Comparison of ENCODE assay signal across 9 mouse cellular contexts in the genomic region with DNA sequence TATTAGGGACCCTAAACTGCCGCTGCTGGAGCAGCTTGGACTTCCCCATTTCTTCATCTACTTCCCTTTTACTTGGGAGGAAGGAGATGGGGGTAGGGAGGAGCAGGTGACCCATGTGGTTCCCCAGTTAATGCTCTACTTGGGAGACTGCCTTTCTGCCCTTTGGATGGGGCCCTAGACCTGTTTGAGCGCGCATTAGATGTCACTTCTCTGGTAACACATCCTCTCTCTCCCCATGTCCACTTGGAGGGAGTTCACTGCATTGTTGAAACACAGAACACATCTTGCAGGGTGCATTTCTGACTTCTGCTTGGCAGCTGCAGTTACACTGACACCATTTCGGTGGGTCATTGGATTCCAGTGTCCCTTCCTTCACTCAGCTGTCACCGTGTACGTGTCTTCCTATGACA. TPM values are rescaled to one million over a fixed set of nuclear protein-coding genes. Genes with fewer than 3 reads are reported as not detected.
DNase-seq lines count a peak whose midpoint lies in the region; ATAC-seq and TF ChIP-seq lines count a peak whose summit lies in the region.
"Had no signal": no experiment of that assay in that cellular context is flagged by ENCODE, and none has a peak within 500 bp of the region (broad histone marks: within the 10 kb centered on the region; RNA-seq: fewer than 3 reads in every experiment).

No protein-coding gene starts in this region.

- H3ac ChIP-seq in myocyte (ENCODE audit: control insufficient read depth, insufficient read length): no peak overlapping the region

- WGBS in heart, embryonic 16.5 days: 20% methylated on average over 6 of the region's 6 CpGs
- 49% methylated on average over 6 of the region's 6 CpGs for WGBS in limb, embryonic 14.5 days

- no peak for TF ChIP-seq CTCF in E14TG2a.4 (conservative IDR thresholded peaks at IDR 0.05; ENCODE audit: low read length)

- H3K4me3 ChIP-seq in E14TG2a.4 (replicated peaks; ENCODE audit: low read length) (peak overlapping the region; percentile 13; the same call in 1 of the 2 replicates), myocyte (peak overlapping the region; percentile 93)
- no peak overlapping the region; the same call in 1 of the 2 replicates for H3K4me3 ChIP-seq in heart, embryonic 16.5 days (ENCODE audit: low read length)
- H3K4me3 ChIP-seq in limb, embryonic 14.5 days (replicated peaks; ENCODE audit: low read length): no peak overlapping the region; the same call in 1 of the 2 replicates

- no peak for TF ChIP-seq POLR2A in limb, embryonic 14.5 days (IDR thresholded peaks at IDR 0.05; ENCODE audit: borderline replicate concordance, extremely low read depth, insufficient read depth, insufficient read length)
- no peak for TF ChIP-seq POLR2A in myocyte (IDR thresholded peaks at IDR 0.05; ENCODE audit: insufficient read length, low read depth)

- peak overlapping the region; percentile 66 for H3K4me2 ChIP-seq in heart, embryonic 16.5 days (ENCODE audit: low read depth, low read length)
- H3K4me2 ChIP-seq in limb, embryonic 14.5 days (replicated peaks; ENCODE audit: low read depth, low read length, severe bottlenecking): no peak overlapping the region
- peak overlapping the region; percentile 65 for H3K4me2 ChIP-seq in myocyte (ENCODE audit: low read depth)

- peak overlapping the region; percentile 84 for H3K27ac ChIP-seq in heart, embryonic 16.5 days (ENCODE audit: low read length)
- no peak overlapping the region for H3K27ac ChIP-seq in limb, embryonic 14.5 days (replicated peaks; ENCODE audit: low read depth, low read length)

- H3K9me3 ChIP-seq in E14TG2a.4 (ENCODE audit: low read length): no peaks in the 10 kb centered on the region
- no peaks in the 10 kb centered on the region for H3K9me3 ChIP-seq in heart, embryonic 16.5 days (replicated peaks; ENCODE audit: control insufficient read depth, low read length)
- H3K9me3 ChIP-seq in limb, embryonic 14.5 days (ENCODE audit: control insufficient read depth, low read length): no peaks in the 10 kb centered on the region

- H3K79me2 ChIP-seq in myocyte (ENCODE audit: control insufficient read depth, insufficient read depth): peaks cover 12% of the 10 kb centered on the region

- DNase-seq in adrenal gland, adult 2 months: peak; percentile 29
- no peak for DNase-seq in adrenal gland, postnatal 36 days
- DNase-seq in limb, embryonic 14.5 days (ENCODE audit: low spot score): no peak
- no peak for DNase-seq in frontal cortex, postnatal 25 days (ENCODE audit: low spot score in 2 of 2)
- DNase-seq in gastrocnemius, postnatal 10 days: no peak

- peaks cover 30% of the 10 kb centered on the region for H3K4me1 ChIP-seq in E14TG2a.4 (replicated peaks; ENCODE audit: low read depth, low read length)
- peaks cover 14% of the 10 kb centered on the region; the same call in 1 of the 2 replicates for H3K4me1 ChIP-seq in heart, embryonic 16.5 days (ENCODE audit: control insufficient read depth, insufficient read depth, low read length)
- H3K4me1 ChIP-seq in limb, embryonic 14.5 days (ENCODE audit: control insufficient read depth, insufficient read depth, low read length): no peaks in the 10 kb centered on the region

- 0 out of 2 replicates have a peak overlapping the region, but pooled peaks have one; percentile 30 for H3K9ac ChIP-seq in heart, embryonic 16.5 days (ENCODE audit: low read length)
- H3K9ac ChIP-seq in limb, embryonic 14.5 days (ENCODE audit: low read depth, low read length, severe bottlenecking): no peak overlapping the region

- H3K36me3 ChIP-seq in E14TG2a.4 (ENCODE audit: insufficient read depth, low read length): peaks cover 9% of the 10 kb centered on the region
- 0 out of 2 replicates have a peak, but pooled peaks cover 2% of the 10 kb centered on the region for H3K36me3 ChIP-seq in heart, embryonic 16.5 days (ENCODE audit: control insufficient read depth, insufficient read depth)
- peaks cover 7% of the 10 kb centered on the region; the same call in 1 of the 2 replicates for H3K36me3 ChIP-seq in limb, embryonic 14.5 days (ENCODE audit: control insufficient read depth, insufficient read depth, low read length)
- peaks cover 8% of the 10 kb centered on the region for H3K36me3 ChIP-seq in myocyte (ENCODE audit: control insufficient read depth, insufficient read depth)

- H3K27me3 ChIP-seq in E14TG2a.4 (ENCODE audit: insufficient read depth, low read length) (no peaks in the 10 kb centered on the region), myocyte (ENCODE audit: control insufficient read depth, insufficient read depth, insufficient read length) (no peaks in the 10 kb centered on the region)
- H3K27me3 ChIP-seq in heart, embryonic 16.5 days (ENCODE audit: control insufficient read depth, insufficient read depth, low read length): no peaks in the 10 kb centered on the region
- H3K27me3 ChIP-seq in limb, embryonic 14.5 days (ENCODE audit: control insufficient read depth, insufficient read depth, low read length): peaks cover 15% of the 10 kb centered on the region; the same call in 1 of the 2 replicates

- ATAC-seq in heart, embryonic 16.5 days (replicated peaks; ENCODE audit: extremely low read depth, insufficient read depth, low FRiP score): no peak
- ATAC-seq in limb, embryonic 14.5 days (ENCODE audit: low FRiP score, low read depth): peak; percentile 28; the same call in 1 of the 2 replicates

TF ChIP-seq in myocyte, 11 proteins besides CTCF, POLR2A, EP300 and RAD21:
- TF ChIP-seq MYOD1 (IDR thresholded peaks at IDR 0.05; ENCODE audit: control insufficient read depth in 1 of 3, insufficient read length in 2 of 3, low read depth in 2 of 3) (peak in 2 of 3 experiments; percentile 34 to 75), MYOG (IDR thresholded peaks at IDR 0.05; ENCODE audit: control insufficient read depth in 1 of 3, insufficient read depth in 1 of 3, insufficient read length in 2 of 3, low read depth in 2 of 3) (peak in 1 of 3 experiments; percentile 75), E2F4 (IDR thresholded peaks at IDR 0.05; ENCODE audit: insufficient read depth) (no peak), POLR2AphosphoS2 (IDR thresholded peaks at IDR 0.05; ENCODE audit: insufficient read length, low read depth) (no peak), SRF (IDR thresholded peaks at IDR 0.05; ENCODE audit: control insufficient read depth, insufficient read length, low read depth) (no peak), TCF3 (IDR thresholded peaks at IDR 0.05; ENCODE audit: insufficient read length, low read depth) (no peak)

RNA-seq across cellular contexts. Expression of a gene that starts 1.2 kb away (rescaled TPM):
- 100 to 1,000 TPM; 255 to 487 TPM for total RNA-seq in adrenal gland, adult 2 months (2021)
- 6.5 and 6.8 TPM in 2 replicates for polyA plus RNA-seq in adrenal gland, adult 2 months (2012; rRNA removed)
- 100 to 1,000 TPM; 356 to 454 TPM for total RNA-seq in adrenal gland, postnatal 36 days (2021)
- polyA plus RNA-seq in heart, embryonic 16.5 days (2015; fragmentation: Nextera tagmentation; extraction: Ambion mirVana): 2,294 and 2,338 TPM in 2 replicates
- 823 and 1,445 TPM in 2 replicates for polyA plus RNA-seq in limb, embryonic 14.5 days (2012; rRNA removed)
- 2,522 and 2,721 TPM in 2 replicates for polyA plus RNA-seq in limb, embryonic 14.5 days (2014; fragmentation: Nextera tagmentation; extraction: Ambion mirVana)
- 1,682 TPM for polyA plus RNA-seq in myocyte (2012; fragmentation: generic; extraction: Trizol)
- 100 to 1,000 TPM; 492 to 589 TPM for total RNA-seq in gastrocnemius, postnatal 10 days (2021)

RNA-seq across cellular contexts. Expression of a gene that starts 53.8 kb away (rescaled TPM):
- total RNA-seq in adrenal gland, adult 2 months (2021): 1 to 10 TPM; 1.2 to 3.3 TPM
- polyA plus RNA-seq in adrenal gland, adult 2 months (2012; rRNA removed): 0.18 and 0.20 TPM in 2 replicates
- 1 to 10 TPM; 2.0 to 4.5 TPM for total RNA-seq in adrenal gland, postnatal 36 days (2021)
- 0.24 and 0.49 TPM in 2 replicates for polyA plus RNA-seq in heart, embryonic 16.5 days (2015; fragmentation: Nextera tagmentation; extraction: Ambion mirVana)
- polyA plus RNA-seq in limb, embryonic 14.5 days (2012; rRNA removed): 0.57 and 0.83 TPM in 2 replicates
- 0.67 and 1.2 TPM in 2 replicates for polyA plus RNA-seq in limb, embryonic 14.5 days (2014; fragmentation: Nextera tagmentation; extraction: Ambion mirVana)
- not detected for polyA plus RNA-seq in myocyte (2012; fragmentation: generic; extraction: Trizol)
- 1 to 10 TPM in 1 of 2 experiments, under 1 TPM in 1; 0.99 to 1.6 TPM for total RNA-seq in gastrocnemius, postnatal 10 days (2021)
- polyA plus RNA-seq: embryonic facial prominence, embryonic 11.5 days had no signal

Comparison
In these comparisons a context has a peak if more than half of its experiments do, and no peak if none do; other contexts are left out.
1. H3K4me3 ChIP-seq: peak in E14TG2a.4 (single experiment) and myocyte (single experiment); none in heart, embryonic 16.5 days (single experiment) and limb, embryonic 14.5 days (single experiment).
2. RNA of a gene that starts 1.2 kb away (polyA plus RNA-seq): 823 to 2,721 TPM in limb, embryonic 14.5 days, 2,294 to 2,338 TPM in heart, embryonic 16.5 days and 1,682 TPM in myocyte (single experiment); 6.5 to 6.8 TPM in adrenal gland, adult 2 months; every median in the first group is over 100 times any median in the second.